Mouse (Mus musculus) hindbrain, embryonic 11.5 days (tissue): ENCODE measurements at regions not wholly inside any gene's neighbourhood (a gene's known extent, or its start where the extent isn't known, plus 50 kb on each side); places are given as distances from the start of the nearest gene placed in this dataset.

Experiments used
- ATAC-seq: fragments of 200-750 bp; cut with Nextera tagmentation; 2 replicates; pipeline ENCODE4 v1.8.0; 2017; ENCODE audit warnings: mild to moderate bottlenecking, moderate TSS enrichment, moderate library complexity; ENCODE audit not compliant: low FRiP score
- DNase-seq: peaks from one replicate; pipeline ENCODE4 v3.0.0-alpha.2; 2015; ENCODE audit warnings: low spot score
- H3K27ac ChIP-seq: fragments of 300-500 bp; sonication (generic); 2 replicates; pipeline ENCODE4 v1.5.1; 2014; ENCODE audit warnings: mild to moderate bottlenecking, low read depth, low read length
- H3K27me3 ChIP-seq: fragments of 300-500 bp; sonication (generic); 2 replicates; pipeline ENCODE4 v1.6.1; 2014; ENCODE audit warnings: mild to moderate bottlenecking, low read length, moderate library complexity, mixed read lengths; ENCODE audit not compliant: control insufficient read depth, insufficient read depth
- H3K36me3 ChIP-seq: fragments of 300-500 bp; sonication (generic); 2 replicates; pipeline ENCODE4 v1.6.1; 2014; ENCODE audit warnings: mild to moderate bottlenecking, low read length, moderate library complexity, mixed read lengths; ENCODE audit not compliant: control insufficient read depth, insufficient read depth
- H3K4me1 ChIP-seq: fragments of 300-500 bp; sonication (generic); replicated peaks from 2 replicates; pipeline ENCODE4 v1.6.1; 2014; ENCODE audit warnings: low read length, mixed read lengths; ENCODE audit not compliant: control insufficient read depth, insufficient read depth
- H3K4me2 ChIP-seq: fragments of 300-500 bp; sonication (generic); replicated peaks from 2 replicates; pipeline ENCODE4 v1.6.1; 2014; ENCODE audit warnings: mild to moderate bottlenecking, low read depth, low read length
- H3K4me3 ChIP-seq: fragments of 300-500 bp; sonication (generic); 2 replicates; pipeline ENCODE4 v1.5.1; 2014; ENCODE audit warnings: low read depth, low read length
- H3K9ac ChIP-seq: fragments of 300-500 bp; sonication (generic); 2 replicates; pipeline ENCODE4 v1.6.1; 2014; ENCODE audit warnings: low read depth, low read length
- H3K9me3 ChIP-seq: fragments of 300-500 bp; sonication (generic); 2 replicates; pipeline ENCODE4 v1.6.1; 2016; ENCODE audit warnings: low read length; ENCODE audit not compliant: control insufficient read depth
- WGBS: fragments of 180-500 bp; shearing (Covaris S2); extraction: QIAGEN DNeasy Blood & Tissue Kit; methylation state at CpG from one replicate; pipeline ENCODE4 v1.1.7; 2014; 5-methylcytosine and 5-hydroxymethylcytosine counted together

DNA sequence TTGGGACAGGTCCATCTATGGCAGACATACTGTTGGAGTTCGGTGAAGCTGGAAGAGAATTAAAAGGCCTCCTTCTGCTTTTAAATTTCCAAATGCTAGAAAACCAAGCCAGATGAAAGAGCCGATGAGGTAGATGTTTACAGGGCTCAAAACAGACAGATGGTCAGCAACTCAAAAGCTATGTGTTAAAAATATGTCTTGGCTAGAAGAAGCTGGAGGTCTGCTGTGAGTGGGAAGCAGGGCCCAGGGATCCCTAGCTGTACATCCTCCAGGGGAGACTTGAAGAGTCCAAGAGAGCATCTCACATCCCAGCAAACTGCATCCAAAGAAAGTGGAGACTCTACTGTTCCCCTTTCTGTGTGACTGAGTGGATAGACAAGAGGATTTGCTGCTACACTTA, 526.5 kb upstream of the Id2 start:
- no peak overlapping the region for H3K9ac ChIP-seq
- H3K36me3 ChIP-seq: no peaks in the 10 kb centered on the region
- H3K27ac ChIP-seq: no peak overlapping the region
- ATAC-seq: no peak
- H3K4me3 ChIP-seq: no peak overlapping the region
- DNase-seq: no peak
- H3K9me3 ChIP-seq: no peaks in the 10 kb centered on the region
- no peaks in the 10 kb centered on the region for H3K27me3 ChIP-seq
- no peaks in the 10 kb centered on the region for H3K4me1 ChIP-seq
- H3K4me2 ChIP-seq: no peak overlapping the region
- 90% methylated on average over 2 of the region's 2 CpGs for whole genome bisulfite sequencing

DNA sequence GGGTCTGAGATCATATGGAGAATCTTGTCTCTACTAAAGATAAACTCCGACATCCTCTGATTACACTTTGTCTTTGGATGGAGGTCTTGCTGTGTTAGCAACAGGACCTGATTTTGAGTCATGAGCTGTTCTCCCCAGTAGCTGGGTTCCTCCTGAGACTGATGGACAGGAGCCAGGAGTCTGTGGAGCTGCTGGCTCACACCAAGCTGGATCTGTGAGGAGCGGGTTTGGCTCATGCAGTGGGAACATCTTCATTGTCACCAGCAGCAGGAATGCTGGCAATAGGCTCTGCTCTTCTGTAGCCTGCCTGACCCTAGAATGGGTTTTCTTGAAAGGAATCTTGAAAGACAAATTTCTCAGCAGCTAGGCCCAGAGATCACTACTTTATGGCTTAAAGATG, 524.2 kb upstream of the Id2 start:
- H3K27me3 ChIP-seq: no peaks in the 10 kb centered on the region
- no peak overlapping the region for H3K4me3 ChIP-seq
- DNase-seq (no peak), ATAC-seq (no peak)
- no peak overlapping the region for H3K4me2 ChIP-seq
- no peaks in the 10 kb centered on the region for H3K9me3 ChIP-seq
- no peak overlapping the region for H3K9ac ChIP-seq
- H3K27ac ChIP-seq: no peak overlapping the region
- no peaks in the 10 kb centered on the region for H3K36me3 ChIP-seq
- no peaks in the 10 kb centered on the region for H3K4me1 ChIP-seq
- 88% methylated on average over 2 of the region's 2 CpGs for WGBS

DNA sequence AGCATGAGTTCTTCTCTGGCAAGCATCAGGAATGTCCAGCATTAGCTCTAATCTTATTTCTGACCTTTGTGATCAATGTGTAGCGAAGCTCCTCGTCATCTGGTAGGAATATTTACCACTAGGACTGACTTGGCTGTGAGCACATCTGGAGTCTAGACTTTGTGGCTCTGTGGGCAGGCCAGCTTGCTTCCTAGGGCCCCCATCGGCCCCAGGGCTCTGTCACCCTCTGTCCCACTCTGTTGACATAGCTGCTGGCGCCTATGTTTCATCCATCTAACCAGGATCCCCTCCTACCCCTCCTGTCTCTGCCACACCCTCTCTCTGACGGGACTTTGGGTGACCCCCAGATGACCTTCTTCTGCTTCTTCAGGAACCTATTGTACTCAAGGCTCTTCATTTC, 520.6 kb upstream of the Id2 start:
- Histone ChIP-seq H3K9me3 (no peaks in the 10 kb centered on the region), H3K9ac (no peak overlapping the region), H3K36me3 (no peaks in the 10 kb centered on the region), H3K4me2 (no peak overlapping the region), H3K27ac (no peak overlapping the region), H3K4me1 (no peaks in the 10 kb centered on the region), H3K4me3 (no peak overlapping the region), H3K27me3 (no peaks in the 10 kb centered on the region)
- no peak for DNase-seq
- 50% methylated on average over 5 of the region's 5 CpGs for WGBS
- ATAC-seq: no peak

DNA sequence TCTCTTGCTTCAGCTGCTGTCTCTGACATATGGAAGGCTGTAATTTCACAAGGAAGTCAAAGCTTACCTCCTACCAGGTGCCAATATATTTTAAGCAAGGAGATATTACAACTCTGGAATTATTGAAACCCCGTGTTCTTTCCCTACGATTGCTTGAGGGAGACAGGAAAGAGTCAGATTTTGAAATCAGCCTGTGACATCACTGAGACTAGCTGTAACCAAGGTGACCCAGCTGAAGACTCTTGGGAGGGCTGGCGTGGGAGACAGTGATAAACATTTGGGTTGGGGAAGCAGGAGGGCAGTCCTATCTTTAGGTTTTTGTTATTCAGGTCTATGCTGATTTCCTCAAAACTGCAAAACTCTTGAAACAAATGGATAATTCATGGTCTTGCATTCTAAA, 518.4 kb upstream of the Id2 start:
- Histone ChIP-seq H3K4me1 (no peaks in the 10 kb centered on the region), H3K9ac (no peak overlapping the region), H3K36me3 (no peaks in the 10 kb centered on the region), H3K9me3 (no peaks in the 10 kb centered on the region), H3K4me3 (no peak overlapping the region), H3K4me2 (no peak overlapping the region), H3K27me3 (no peaks in the 10 kb centered on the region), H3K27ac (no peak overlapping the region)
- ATAC-seq (no peak), DNase-seq (no peak)
- 66% methylated on average over 3 of the region's 3 CpGs for WGBS

DNA sequence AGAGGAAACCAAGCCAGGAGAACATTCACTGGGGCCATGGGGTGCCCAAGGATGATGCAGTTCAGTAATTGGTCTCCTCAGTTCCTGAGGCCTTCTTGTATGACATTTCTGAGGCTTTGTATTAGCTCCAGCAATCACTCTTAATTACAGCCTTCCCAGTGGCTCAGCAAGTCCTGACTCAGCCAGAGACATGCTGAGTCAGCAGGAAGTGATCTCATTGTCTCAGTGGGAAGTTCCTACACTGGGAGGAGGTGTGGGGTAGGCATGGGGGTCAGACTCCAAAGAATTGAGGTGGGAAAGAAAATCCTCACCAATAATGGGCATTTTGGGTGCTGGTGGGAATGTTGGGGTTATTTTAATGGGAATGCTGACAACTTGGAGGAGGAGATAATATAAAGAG, 516.5 kb upstream of the Id2 start:
- no peak for DNase-seq
- H3K9me3 ChIP-seq: no peaks in the 10 kb centered on the region

DNA sequence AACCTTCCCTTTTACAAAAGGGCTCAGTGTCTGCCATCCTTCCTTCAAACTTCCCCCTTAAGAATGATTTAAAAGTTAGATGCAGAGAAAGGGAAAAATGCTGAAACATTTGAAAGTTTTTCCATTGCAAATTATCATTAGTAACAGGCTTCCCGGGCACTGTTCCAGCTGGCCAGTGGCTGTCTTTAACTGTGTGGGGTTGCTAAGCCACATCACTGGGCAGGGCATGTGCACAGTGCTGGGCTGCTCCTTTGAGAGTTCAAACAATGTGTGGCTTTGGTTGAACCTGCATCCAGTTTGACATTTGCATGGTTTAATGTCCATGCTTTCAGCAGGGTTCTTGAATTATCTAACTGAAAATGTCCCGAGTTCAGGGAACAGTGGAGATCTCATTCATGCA, 512.1 kb upstream of the Id2 start:
- no peaks in the 10 kb centered on the region for H3K4me1 ChIP-seq
- no peak overlapping the region for H3K4me2 ChIP-seq
- no peaks in the 10 kb centered on the region for H3K9me3 ChIP-seq
- no peak overlapping the region for H3K27ac ChIP-seq
- H3K27me3 ChIP-seq: no peaks in the 10 kb centered on the region
- no peaks in the 10 kb centered on the region for H3K36me3 ChIP-seq
- DNase-seq (no peak), ATAC-seq (no peak)
- no peak overlapping the region for H3K4me3 ChIP-seq
- WGBS: 56% methylated on average over 2 of the region's 2 CpGs
- no peak overlapping the region for H3K9ac ChIP-seq

More for the DNA sequence above, 516.5 kb upstream of the Id2 start:
- no peak for ATAC-seq
- H3K4me1 ChIP-seq: no peaks in the 10 kb centered on the region
- H3K4me2 ChIP-seq: no peak overlapping the region
- no peak overlapping the region for H3K4me3 ChIP-seq
- H3K36me3 ChIP-seq: no peaks in the 10 kb centered on the region
- no peak overlapping the region for H3K27ac ChIP-seq
- no peaks in the 10 kb centered on the region for H3K27me3 ChIP-seq
- H3K9ac ChIP-seq: no peak overlapping the region

DNA sequence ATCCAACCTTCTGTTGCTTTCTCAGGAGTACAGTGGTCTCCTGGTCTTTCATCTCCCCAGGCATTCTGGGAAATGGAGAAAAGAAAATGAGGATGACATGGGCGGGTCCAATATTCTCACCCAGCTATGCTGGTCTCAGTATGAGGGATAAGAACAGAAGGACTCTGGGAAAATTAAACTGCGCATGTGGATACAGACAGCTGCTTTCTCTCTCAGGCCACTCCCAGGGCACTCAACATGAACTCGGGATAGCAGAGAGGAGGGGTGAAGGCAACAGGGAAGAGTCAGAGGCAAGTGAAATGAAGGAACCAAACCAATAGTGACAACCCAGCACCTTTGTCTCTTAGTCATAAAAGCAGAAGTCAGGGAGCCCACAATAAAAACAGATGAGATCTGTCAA, 508.5 kb upstream of the Id2 start:
- ATAC-seq: no peak
- 81% methylated on average over 3 of the region's 3 CpGs for WGBS

DNA sequence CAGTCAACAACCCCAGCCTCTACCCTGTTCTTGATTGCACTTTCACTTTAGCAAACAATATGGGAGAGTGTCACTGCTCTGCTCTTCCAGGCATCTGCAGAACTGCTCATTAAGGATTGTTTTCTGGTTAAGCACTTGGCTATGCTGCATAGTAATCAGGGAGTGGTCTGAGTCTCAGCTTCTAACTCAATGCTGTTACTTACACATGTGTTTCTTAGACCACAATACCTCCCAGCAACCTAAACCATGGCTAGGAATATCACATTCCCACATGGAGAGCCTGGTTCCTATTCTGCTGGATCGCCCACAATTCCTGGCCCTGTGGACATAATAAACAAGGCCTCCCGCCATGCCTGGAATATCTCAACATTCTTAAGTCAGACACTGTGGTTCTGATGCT, 493.3 kb upstream of the Id2 start:
- no peak for ATAC-seq
- no peaks in the 10 kb centered on the region for H3K27me3 ChIP-seq
- no peak overlapping the region for H3K4me3 ChIP-seq
- no peaks in the 10 kb centered on the region for H3K36me3 ChIP-seq
- H3K9me3 ChIP-seq: no peaks in the 10 kb centered on the region
- H3K4me2 ChIP-seq: no peak overlapping the region
- WGBS: 92% methylated on average over 2 of the region's 2 CpGs
- H3K9ac ChIP-seq: no peak overlapping the region
- no peak for DNase-seq
- H3K4me1 ChIP-seq: no peaks in the 10 kb centered on the region
- H3K27ac ChIP-seq: no peak overlapping the region

More for the DNA sequence above, 508.5 kb upstream of the Id2 start:
- no peak for DNase-seq
- Histone ChIP-seq H3K9me3 (no peaks in the 10 kb centered on the region), H3K27me3 (no peaks in the 10 kb centered on the region), H3K9ac (no peak overlapping the region), H3K27ac (no peak overlapping the region), H3K36me3 (no peaks in the 10 kb centered on the region), H3K4me2 (no peak overlapping the region), H3K4me1 (no peaks in the 10 kb centered on the region), H3K4me3 (no peak overlapping the region)

DNA sequence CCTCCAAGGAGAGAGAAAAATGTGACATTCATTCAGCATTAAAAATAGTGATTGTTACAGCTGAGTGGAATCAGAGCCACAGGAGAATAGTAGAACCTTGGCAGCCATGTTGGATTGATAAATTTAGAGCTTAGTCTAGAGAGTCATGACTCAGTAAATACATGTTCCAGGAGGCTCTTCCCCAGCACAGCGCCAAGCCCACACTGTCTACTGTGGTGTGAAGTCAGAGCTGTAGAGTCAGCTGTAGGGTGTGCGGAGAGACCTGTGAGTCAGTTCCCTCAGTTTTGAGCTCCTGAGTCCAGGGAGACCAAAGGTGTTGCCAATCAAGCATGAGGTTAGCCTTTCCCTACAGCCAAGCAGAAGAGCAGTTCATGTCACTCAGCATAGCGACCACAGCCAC, 488.8 kb upstream of the Id2 start:
- H3K4me3 ChIP-seq: no peak overlapping the region
- no peaks in the 10 kb centered on the region for H3K4me1 ChIP-seq
- H3K9me3 ChIP-seq: no peaks in the 10 kb centered on the region
- ATAC-seq (no peak), DNase-seq (no peak)
- no peaks in the 10 kb centered on the region for H3K27me3 ChIP-seq
- no peaks in the 10 kb centered on the region for H3K36me3 ChIP-seq
- WGBS: 87% methylated on average over 3 of the region's 3 CpGs
- no peak overlapping the region for H3K4me2 ChIP-seq
- H3K9ac ChIP-seq: no peak overlapping the region
- no peak overlapping the region for H3K27ac ChIP-seq
